Mouse (Mus musculus) ES-Bruce4 (cell line): Measurements from ENCODE around the gene Tmem159.

Source experiments
- CTCF ChIP-seq: IDR thresholded peaks from one replicate; pipeline ENCODE4 v1.8.1; 2011; ENCODE audit warnings: low read depth, low read length
- EP300 ChIP-seq: IDR thresholded peaks from 2 replicates; pipeline ENCODE4 v1.6.1; 2011; ENCODE audit warnings: low read depth, low read length; ENCODE audit not compliant: insufficient read depth
- POLR2A ChIP-seq: IDR thresholded peaks from one replicate; pipeline ENCODE4 v1.8.1; 2011; ENCODE audit warnings: low read length; ENCODE audit not compliant: insufficient read depth

GRCm38 (mm10) chr7:120093033-120093432 is 9.1 kb upstream of the Tmem159 start:
- TF ChIP-seq CTCF = no peak
- no peak for TF ChIP-seq POLR2A
- no peak for TF ChIP-seq EP300
